Mouse (Mus musculus) frontal cortex, adult 2 months (tissue): Measurements from ENCODE around the gene Nudt16l1. TPM values are rescaled to one million over a fixed set of nuclear protein-coding genes. Genes with fewer than 3 reads are reported as not detected.

Source experiments
- polyA plus RNA-seq: library from polyadenylated mRNA; depleted of rRNA; stranded (reverse); fragments of >200 nt; gene quantifications from 2 replicates; pipeline ENCODE4 v1.2.3, GENCODE M21; 2012; rRNA removed

The Nudt16l1 gene
- polyA plus RNA-seq, 1 experiment = 94.6 TPM

Other genes starting within 250 kb of the Nudt16l1 start
- gene Nmral1, start 219.4 kb upstream of the Nudt16l1 start, polyA plus RNA-seq = 18.5 and 22.1 TPM in 2 replicates
- gene Hmox2, start 212.4 kb upstream of the Nudt16l1 start, polyA plus RNA-seq = 95.8 and 101 TPM in 2 replicates
- 187 TPM in 2 replicates for gene Cdip1, start 148.5 kb upstream of the Nudt16l1 start, polyA plus RNA-seq
- gene 4930562C15Rik, start 103.3 kb upstream of the Nudt16l1 start, polyA plus RNA-seq = 0.08 TPM in 1 of 2 replicates, not detected in the other
- gene Ubald1, start 58.4 kb upstream of the Nudt16l1 start, polyA plus RNA-seq = 51.3 and 66.1 TPM in 2 replicates
- 216 and 221 TPM in 2 replicates for gene Mgrn1, start 52.5 kb upstream of the Nudt16l1 start, polyA plus RNA-seq
- 102 and 107 TPM in 2 replicates for gene Anks3, start 25.4 kb downstream of the Nudt16l1 start, polyA plus RNA-seq
- gene Sept12, start 59.1 kb downstream of the Nudt16l1 start, polyA plus RNA-seq = not detected in 2 replicates
- 0.92 and 0.94 TPM in 2 replicates for gene Smim22, start 68.5 kb downstream of the Nudt16l1 start, polyA plus RNA-seq
- 320 and 348 TPM in 2 replicates for gene Rogdi, start 74.8 kb downstream of the Nudt16l1 start, polyA plus RNA-seq
- gene Glyr1, start 111.1 kb downstream of the Nudt16l1 start, polyA plus RNA-seq = 139 and 151 TPM in 2 replicates
- 28.6 and 34.9 TPM in 2 replicates for gene Ubn1, start 111.3 kb downstream of the Nudt16l1 start, polyA plus RNA-seq
- 0.17 and 0.24 TPM in 2 replicates for gene Ppl, start 193.7 kb downstream of the Nudt16l1 start, polyA plus RNA-seq
- gene Sec14l5, start 208.3 kb downstream of the Nudt16l1 start, polyA plus RNA-seq = 8.0 and 9.2 TPM in 2 replicates